Mouse (Mus musculus) intestine, embryonic 16.5 days (tissue): Measurements from ENCODE around the gene Map2k1. TPM values are rescaled to one million over a fixed set of nuclear protein-coding genes. Genes with fewer than 3 reads are reported as not detected.

Experiments
- ATAC-seq: fragments of 200-750 bp; cut with Nextera tagmentation; 2 replicates; pipeline ENCODE4 v1.8.0; 2017; ENCODE audit warnings: moderate TSS enrichment, moderate library complexity
- H3K27ac ChIP-seq: fragments of 300-500 bp; sonication (generic); 2 replicates; pipeline ENCODE4 v1.5.1; 2014; ENCODE audit warnings: mild to moderate bottlenecking, low read length
- H3K27me3 ChIP-seq: fragments of 300-500 bp; sonication (generic); replicated peaks from 2 replicates; pipeline ENCODE4 v1.6.1; 2014; ENCODE audit warnings: low read length, control low read depth, mixed read lengths; ENCODE audit not compliant: control insufficient read depth, insufficient read depth
- H3K36me3 ChIP-seq: fragments of 300-500 bp; sonication (generic); 2 replicates; pipeline ENCODE4 v1.6.1; 2014; ENCODE audit warnings: low read length, control low read depth; ENCODE audit not compliant: control insufficient read depth, insufficient read depth
- H3K4me1 ChIP-seq: fragments of 300-500 bp; sonication (generic); 2 replicates; pipeline ENCODE4 v1.6.1; 2014; ENCODE audit warnings: low read length, control low read depth, mixed read lengths; ENCODE audit not compliant: control insufficient read depth, insufficient read depth
- H3K4me2 ChIP-seq: fragments of 300-500 bp; sonication (generic); 2 replicates; pipeline ENCODE4 v1.6.1; 2014; ENCODE audit warnings: low read depth, low read length, control low read depth
- H3K4me3 ChIP-seq: fragments of 300-500 bp; sonication (generic); 2 replicates; pipeline ENCODE4 v1.5.1; 2014; ENCODE audit warnings: mild to moderate bottlenecking, low read length
- H3K9ac ChIP-seq: fragments of 300-500 bp; sonication (generic); 2 replicates; pipeline ENCODE4 v1.6.1; 2014; ENCODE audit warnings: low read depth, low read length
- H3K9me3 ChIP-seq: fragments of 300-500 bp; sonication (generic); 2 replicates; pipeline ENCODE4 v1.6.1; 2016; ENCODE audit warnings: low read length, control low read depth; ENCODE audit not compliant: control insufficient read depth
- WGBS: fragments of 180-500 bp; shearing (Covaris S2); extraction: QIAGEN DNeasy Blood & Tissue Kit; methylation state at CpG from one replicate; pipeline ENCODE4 v1.1.7; 2014; 5-methylcytosine and 5-hydroxymethylcytosine counted together
- polyA plus RNA-seq: library from polyadenylated mRNA; unstranded; fragments of >200 nt; fragmentation: Nextera tagmentation; extraction: Ambion mirVana; gene quantifications from 2 replicates; pipeline ENCODE4 v1.2.1, GENCODE M21; 2015

Gene Map2k1
- polyA plus RNA-seq, 1 experiment from 2014 or later = 97.4 TPM

DNA sequence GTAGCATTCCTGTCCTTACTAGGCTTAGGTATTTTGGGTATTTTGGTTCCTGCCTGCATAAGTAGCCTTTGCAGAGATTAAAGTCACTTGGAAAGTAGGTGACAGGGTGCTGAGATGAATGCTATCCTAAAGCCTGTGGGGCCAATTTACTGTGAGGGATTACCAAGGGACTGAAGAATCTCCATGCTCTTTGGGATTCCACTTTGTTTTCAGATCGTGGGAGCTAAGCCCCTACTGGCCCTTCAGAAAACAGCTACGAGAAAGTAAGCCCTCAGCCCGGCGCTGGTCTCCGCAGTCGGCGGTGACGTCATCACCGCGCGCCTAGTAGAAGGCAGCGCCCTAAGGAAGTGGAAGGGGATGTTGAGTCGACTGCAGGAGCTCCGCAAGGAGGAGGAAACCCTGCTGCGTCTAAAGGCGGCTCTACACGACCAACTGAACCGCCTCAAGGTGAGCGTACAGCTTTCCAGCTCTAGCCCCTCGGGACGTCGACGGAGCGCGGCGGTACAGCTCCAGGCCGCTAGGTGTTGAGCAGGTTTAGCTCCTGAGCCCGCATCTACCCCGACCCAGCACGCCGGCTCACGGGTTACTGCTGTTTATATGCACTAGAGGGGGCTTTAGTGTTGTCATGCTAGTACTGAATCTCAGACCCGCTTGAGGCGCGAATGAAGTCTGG, 74.3 kb downstream of the Map2k1 start, which contains the start of gene Snapc5:
Gene Snapc5, plus strand, starts transcription at position 301 of the 673 bp plus-strand sequence.
- H3K27me3 ChIP-seq = no peaks in the 10 kb centered on the region
- H3K9ac ChIP-seq = peak within 1 kb of the TSS; percentile 78
- H3K4me1 ChIP-seq = peaks cover 18% of the 10 kb centered on the region; the same call in 1 of the 2 replicates
- 0% methylated on average over 35 of the region's 35 CpGs for WGBS
- H3K27ac ChIP-seq = peak within 1 kb of the TSS; percentile 84
- peaks cover 16% of the 10 kb centered on the region for H3K36me3 ChIP-seq
- H3K4me3 ChIP-seq = peak within 1 kb of the TSS; percentile 69
- no peaks in the 10 kb centered on the region for H3K9me3 ChIP-seq
- peak within 1 kb of the TSS; percentile 65 for H3K4me2 ChIP-seq
- ATAC-seq = peak; percentile 94

DNA sequence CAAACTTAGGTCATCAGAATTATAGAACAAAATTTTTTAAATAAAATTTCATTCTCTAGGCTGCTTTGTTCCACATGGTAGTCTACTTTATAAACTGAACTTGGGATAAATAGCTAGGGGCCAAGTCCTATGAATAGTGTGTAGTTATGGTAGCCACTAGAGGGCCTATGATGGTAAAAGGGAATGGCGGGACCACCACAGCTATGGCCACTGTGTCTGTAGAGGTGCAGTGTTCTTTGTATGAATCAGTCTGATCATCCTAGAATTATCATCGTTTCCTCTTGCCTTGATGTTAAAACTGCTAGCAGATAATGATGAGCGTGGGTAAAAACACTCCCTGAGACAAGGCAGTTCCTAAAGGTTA, 74.8 kb downstream of the Map2k1 start:
- Histone ChIP-seq H3K27ac (peak overlapping the region; percentile 84), H3K9ac (peak overlapping the region; percentile 78; the same call in 1 of the 2 replicates), H3K9me3 (no peaks in the 10 kb centered on the region), H3K27me3 (no peaks in the 10 kb centered on the region), H3K4me3 (peak overlapping the region; percentile 69), H3K36me3 (peaks cover 16% of the 10 kb centered on the region), H3K4me2 (peak overlapping the region; percentile 65), H3K4me1 (peaks cover 18% of the 10 kb centered on the region; the same call in 1 of the 2 replicates)
- 45% methylated on average over 3 of the region's 3 CpGs for WGBS
- ATAC-seq = peak; percentile 57

DNA sequence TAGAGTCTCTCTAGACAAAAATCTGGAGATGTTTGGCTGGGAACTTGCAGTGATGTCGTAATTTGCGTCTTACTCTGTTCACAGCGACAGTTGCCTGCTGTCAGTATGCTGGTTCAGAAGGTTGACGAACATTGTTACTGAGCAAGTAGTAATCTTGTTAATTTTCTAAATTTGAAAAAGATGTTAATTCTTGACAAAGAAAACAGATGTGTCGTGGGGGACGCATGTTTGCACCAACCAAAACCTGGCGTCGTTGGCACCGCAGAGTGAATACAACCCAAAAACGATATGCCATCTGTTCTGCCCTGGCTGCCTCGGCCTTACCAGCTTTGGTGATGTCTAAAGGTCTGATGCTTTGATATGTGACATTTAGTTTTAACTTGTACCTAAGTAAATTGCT, 78.1 kb downstream of the Map2k1 start:
- Histone ChIP-seq H3K9me3 (no peaks in the 10 kb centered on the region), H3K36me3 (peaks cover 16% of the 10 kb centered on the region), H3K27me3 (no peaks in the 10 kb centered on the region), H3K27ac (no peak overlapping the region), H3K4me2 (peak overlapping the region; percentile 76; the same call in 1 of the 2 replicates), H3K4me3 (no peak overlapping the region), H3K9ac (no peak overlapping the region), H3K4me1 (peaks cover 26% of the 10 kb centered on the region; the same call in 1 of the 2 replicates)
- 89% methylated on average over 11 of the region's 11 CpGs for WGBS
- no peak for ATAC-seq

DNA sequence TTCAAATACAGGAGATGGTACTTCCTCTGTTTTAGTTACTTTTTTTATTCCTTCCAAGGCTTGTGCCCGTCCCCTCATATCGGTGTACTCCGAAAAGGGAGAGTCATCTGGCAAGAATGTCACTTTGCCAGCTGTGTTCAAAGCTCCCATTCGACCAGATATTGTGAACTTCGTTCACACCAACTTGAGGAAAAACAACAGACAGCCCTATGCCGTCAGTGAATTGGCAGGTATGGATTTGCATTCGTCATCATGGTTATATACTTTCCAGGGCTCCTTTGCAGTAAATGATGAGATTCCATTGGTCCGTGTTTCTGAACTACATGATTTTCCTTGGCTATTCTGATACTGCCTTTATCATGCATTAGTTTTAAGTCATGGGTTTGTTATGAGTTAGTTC, 78.7 kb downstream of the Map2k1 start:
- peak overlapping the region; percentile 66 for H3K4me3 ChIP-seq
- no peak for ATAC-seq
- H3K36me3 ChIP-seq = peaks cover 16% of the 10 kb centered on the region
- no peaks in the 10 kb centered on the region for H3K27me3 ChIP-seq
- peak overlapping the region; percentile 43 for H3K9ac ChIP-seq
- peaks cover 23% of the 10 kb centered on the region; the same call in 1 of the 2 replicates for H3K4me1 ChIP-seq
- H3K9me3 ChIP-seq = no peaks in the 10 kb centered on the region
- WGBS = 49% methylated on average over 8 of the region's 8 CpGs
- H3K4me2 ChIP-seq = peak overlapping the region; percentile 76
- no peak overlapping the region for H3K27ac ChIP-seq

DNA sequence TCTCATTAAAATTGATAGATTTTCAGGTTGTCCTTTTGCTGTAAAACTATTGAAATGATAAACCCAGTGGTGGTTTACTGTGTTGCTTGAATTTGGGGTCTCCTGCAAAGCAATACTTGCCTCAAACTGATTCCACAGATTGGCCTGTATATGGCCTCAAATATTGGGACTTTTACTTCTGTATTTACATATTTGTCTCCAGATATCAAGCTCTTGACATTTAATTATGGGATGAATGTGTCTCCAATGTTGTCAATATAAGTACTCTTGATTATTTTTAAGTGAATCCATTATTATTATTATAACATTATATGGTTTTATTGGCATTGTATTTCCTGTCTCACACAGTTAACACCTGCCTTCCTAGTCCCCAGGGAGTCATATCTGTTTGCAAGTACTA, 79.1 kb downstream of the Map2k1 start:
- Histone ChIP-seq H3K36me3 (peaks cover 16% of the 10 kb centered on the region), H3K4me2 (peak overlapping the region; percentile 76), H3K27ac (no peak overlapping the region), H3K4me1 (peaks cover 22% of the 10 kb centered on the region; the same call in 1 of the 2 replicates), H3K9ac (peak overlapping the region; percentile 78), H3K27me3 (no peaks in the 10 kb centered on the region), H3K4me3 (peak overlapping the region; percentile 66), H3K9me3 (no peaks in the 10 kb centered on the region)
- no peak for ATAC-seq

DNA sequence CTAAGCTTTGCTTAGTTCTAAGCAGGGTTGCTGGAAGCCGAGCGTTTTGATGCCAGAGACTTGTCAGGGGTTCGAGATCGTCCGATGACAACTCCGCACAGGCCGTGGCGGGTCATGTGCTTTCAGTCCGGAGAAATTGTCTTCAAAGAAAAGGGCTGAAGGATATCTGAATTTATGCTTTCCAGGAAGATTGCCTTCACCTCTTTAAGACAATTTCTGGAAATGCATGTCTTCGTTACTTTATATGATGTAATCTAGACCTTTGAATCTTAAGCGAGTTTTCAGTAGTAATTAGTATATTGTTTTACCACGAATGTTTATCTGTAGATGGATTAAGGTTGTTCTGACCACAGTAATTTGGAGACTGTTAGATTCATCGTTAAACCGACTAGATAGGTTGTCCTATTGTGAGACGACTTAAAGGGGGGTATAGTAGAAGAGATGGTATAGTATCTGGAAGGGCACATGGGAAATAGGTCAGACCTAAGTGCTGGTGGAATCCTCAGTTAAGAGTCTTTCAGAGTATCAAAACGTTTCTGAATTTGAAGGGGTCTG, 79.7 kb downstream of the Map2k1 start:
- peaks cover 16% of the 10 kb centered on the region for H3K36me3 ChIP-seq
- peak overlapping the region; percentile 76 for H3K27ac ChIP-seq
- no peaks in the 10 kb centered on the region for H3K9me3 ChIP-seq
- peak overlapping the region; percentile 78 for H3K9ac ChIP-seq
- no peaks in the 10 kb centered on the region for H3K27me3 ChIP-seq
- peaks cover 21% of the 10 kb centered on the region; the same call in 1 of the 2 replicates for H3K4me1 ChIP-seq
- ATAC-seq = no peak; the same call in 1 of the 2 replicates
- peak overlapping the region; percentile 76 for H3K4me2 ChIP-seq
- peak overlapping the region; percentile 66 for H3K4me3 ChIP-seq
- under 1% methylated on average over 16 of the region's 16 CpGs for WGBS

DNA sequence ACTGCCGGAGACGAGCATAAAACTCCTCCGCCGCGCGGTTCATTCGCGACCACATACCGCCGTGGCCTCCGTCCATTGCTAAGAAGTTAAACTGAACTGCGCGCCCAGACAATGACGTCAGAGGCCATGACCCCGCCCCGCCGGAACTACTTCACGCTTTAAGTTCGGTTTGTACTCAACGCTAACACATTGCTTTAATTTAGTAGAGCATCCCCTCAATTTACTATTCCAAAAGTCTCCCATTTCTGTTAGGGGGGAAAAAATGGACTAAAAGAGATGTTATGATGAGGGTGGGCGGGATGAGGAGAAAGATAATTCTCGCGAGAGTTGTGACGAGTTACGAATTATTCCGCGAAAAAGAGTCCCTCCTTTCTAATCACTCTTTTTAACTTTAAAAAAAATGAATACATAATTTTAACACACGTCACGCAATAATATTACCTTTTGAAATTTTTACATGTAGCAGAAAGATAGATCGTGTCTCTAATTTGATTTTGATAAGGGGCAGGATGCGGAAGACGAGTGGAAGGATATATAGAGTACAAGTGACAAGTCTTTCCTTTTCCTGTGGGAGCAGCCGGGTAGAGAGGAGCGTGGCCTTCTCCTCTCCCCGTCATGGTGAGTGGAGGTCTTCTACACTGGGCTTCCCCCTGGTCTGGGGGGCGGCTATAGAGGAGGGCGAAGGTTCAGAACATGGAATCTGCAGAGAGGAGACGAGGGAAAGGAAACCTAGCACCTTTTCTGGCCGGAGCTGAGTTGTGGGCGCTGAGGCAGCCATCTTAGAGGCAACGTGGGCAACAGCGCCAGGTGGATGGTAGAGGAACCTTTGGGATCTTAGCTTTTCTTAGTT, 80.4 kb downstream of the Map2k1 start, which contains the start of the genes Zwilch and Rpl4:
Gene Zwilch, minus strand, starts transcription at position 289 of the 850 bp plus-strand sequence.
Gene Rpl4, plus strand, starts transcription at position 560 of the 850 bp plus-strand sequence.
- peak within 1 kb of the TSS; percentile 76 for H3K4me2 ChIP-seq
- ATAC-seq = peak; percentile 83
- peak within 1 kb of the TSS; percentile 66 for H3K4me3 ChIP-seq
- peaks cover 16% of the 10 kb centered on the region for H3K36me3 ChIP-seq
- under 1% methylated on average over 42 of the region's 42 CpGs for WGBS
- H3K9ac ChIP-seq = peak within 1 kb of the TSS; percentile 84
- H3K27me3 ChIP-seq = no peaks in the 10 kb centered on the region
- peak within 1 kb of the TSS; percentile 89 for H3K27ac ChIP-seq
- H3K9me3 ChIP-seq = no peaks in the 10 kb centered on the region
- peaks cover 18% of the 10 kb centered on the region; the same call in 1 of the 2 replicates for H3K4me1 ChIP-seq

DNA sequence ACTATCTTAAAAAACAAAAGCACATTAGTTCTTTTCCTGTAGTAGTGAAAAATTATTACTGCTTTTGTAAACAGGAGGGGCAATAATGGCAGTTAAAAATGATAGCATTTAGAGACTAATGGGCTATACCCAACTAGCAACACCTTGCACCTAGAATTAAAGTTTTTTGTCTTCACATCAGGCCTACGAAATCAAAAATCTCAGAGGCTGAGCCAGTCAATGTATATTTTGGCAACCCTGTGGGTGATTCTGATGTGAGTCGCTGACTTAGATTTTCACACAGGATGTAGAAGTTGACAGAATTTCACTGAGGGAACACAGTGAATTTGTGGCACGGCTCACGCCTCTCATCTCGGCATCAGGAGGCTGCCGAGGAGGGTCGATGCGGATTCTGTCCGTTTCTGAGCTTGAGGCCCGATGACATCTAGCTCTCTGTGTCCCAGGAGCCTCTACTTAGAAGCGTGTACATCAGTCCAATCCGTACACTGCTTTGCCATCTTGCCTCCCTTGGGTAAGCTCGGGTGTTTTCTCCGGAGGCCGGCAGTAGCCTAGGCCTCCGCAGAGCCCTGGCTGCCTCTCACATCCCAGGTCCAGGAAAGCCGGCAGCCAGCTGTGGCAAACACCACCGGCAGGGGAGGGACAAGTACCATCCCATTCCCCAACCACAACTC, 81.2 kb downstream of the Map2k1 start:
- WGBS = 2% methylated on average over 18 of the region's 18 CpGs
- ATAC-seq = peak; percentile 56

More for the DNA sequence above, 81.2 kb downstream of the Map2k1 start:
- Histone ChIP-seq H3K9me3 (no peaks in the 10 kb centered on the region), H3K4me3 (peak overlapping the region; percentile 66), H3K27me3 (no peaks in the 10 kb centered on the region), H3K9ac (peak overlapping the region; percentile 84), H3K4me1 (peaks cover 18% of the 10 kb centered on the region; the same call in 1 of the 2 replicates), H3K27ac (peak overlapping the region; percentile 89), H3K36me3 (peaks cover 15% of the 10 kb centered on the region), H3K4me2 (peak overlapping the region; percentile 70)
